Mouse (Mus musculus): Measurements from ENCODE around the gene Golga5.
"Not testable (repeated sequence)": the region's sequence is repeated elsewhere in the genome, so short reads cannot be mapped to it uniquely, and the experiment has no call there.

The Golga5 gene

DNA sequence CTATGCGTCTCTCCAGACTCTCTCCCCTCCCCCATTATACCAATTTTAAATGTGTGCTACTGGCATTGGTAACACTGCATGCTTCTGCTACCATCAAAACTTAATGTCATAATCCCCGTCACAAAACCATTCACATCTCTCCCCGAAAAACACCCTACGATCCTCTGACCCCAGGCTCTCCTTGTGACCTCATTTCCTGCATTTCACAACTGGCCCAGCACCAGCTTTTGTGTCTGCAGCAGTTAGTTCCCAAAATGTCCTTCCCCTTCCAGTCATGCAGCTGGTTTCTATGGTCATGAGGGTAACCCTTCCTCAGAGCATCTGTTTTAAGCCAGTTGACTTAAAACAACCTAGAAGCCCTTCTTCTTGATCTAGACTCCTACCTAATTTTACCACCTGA, 23.5 kb upstream of the Golga5 start:
- DNase-seq (ENCODE audit: extremely low spot score, low spot score), result no peak

DNA sequence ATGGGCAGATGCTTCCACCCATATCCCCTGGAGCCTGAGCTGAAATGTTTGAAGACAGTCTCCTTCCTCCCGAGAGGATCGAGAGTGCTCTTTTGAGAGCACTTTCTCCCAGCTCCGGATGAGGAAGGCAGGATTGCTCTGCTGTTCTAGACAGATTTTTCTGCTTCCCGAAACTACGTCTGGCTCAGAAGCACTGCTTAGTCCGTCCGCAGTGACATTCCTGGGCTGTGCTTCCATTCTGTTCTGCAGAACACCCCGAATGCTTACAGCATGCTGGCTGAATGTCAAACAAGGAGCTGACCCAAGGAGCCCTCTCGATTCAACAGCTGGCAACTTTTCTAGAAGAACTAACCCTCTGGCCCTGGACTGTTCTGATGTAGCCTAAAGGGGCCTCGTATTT, 18.5 kb upstream of the Golga5 start:
- DNase-seq (ENCODE audit: extremely low spot score, low spot score), result no peak

- DNase-seq (ENCODE audit: extremely low spot score, low spot score), result no peak
These were observed 17.6 kb upstream of the Golga5 start for GRCm38 (mm10) chr12:102451126-102451851.

DNA sequence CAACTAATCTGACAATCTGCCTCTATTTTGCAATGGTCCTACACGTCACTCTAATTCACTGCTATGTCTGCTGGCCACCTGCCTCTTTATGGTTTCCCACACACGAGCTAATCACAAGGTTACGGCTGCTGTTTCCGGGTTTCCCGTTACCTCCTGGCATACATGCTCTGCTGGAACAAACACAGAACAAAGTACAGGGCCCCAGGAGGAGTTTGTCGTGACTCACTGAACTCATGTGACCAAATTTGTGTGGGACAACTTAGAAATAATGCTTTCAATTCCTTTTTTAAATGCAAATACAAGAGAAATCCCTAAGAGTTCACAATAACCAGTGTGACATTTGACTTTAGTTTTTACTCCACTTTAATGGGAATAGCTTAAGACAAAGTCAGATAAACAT, 15.4 kb upstream of the Golga5 start:
- DNase-seq (ENCODE audit: extremely low spot score, low spot score), result no peak

DNA sequence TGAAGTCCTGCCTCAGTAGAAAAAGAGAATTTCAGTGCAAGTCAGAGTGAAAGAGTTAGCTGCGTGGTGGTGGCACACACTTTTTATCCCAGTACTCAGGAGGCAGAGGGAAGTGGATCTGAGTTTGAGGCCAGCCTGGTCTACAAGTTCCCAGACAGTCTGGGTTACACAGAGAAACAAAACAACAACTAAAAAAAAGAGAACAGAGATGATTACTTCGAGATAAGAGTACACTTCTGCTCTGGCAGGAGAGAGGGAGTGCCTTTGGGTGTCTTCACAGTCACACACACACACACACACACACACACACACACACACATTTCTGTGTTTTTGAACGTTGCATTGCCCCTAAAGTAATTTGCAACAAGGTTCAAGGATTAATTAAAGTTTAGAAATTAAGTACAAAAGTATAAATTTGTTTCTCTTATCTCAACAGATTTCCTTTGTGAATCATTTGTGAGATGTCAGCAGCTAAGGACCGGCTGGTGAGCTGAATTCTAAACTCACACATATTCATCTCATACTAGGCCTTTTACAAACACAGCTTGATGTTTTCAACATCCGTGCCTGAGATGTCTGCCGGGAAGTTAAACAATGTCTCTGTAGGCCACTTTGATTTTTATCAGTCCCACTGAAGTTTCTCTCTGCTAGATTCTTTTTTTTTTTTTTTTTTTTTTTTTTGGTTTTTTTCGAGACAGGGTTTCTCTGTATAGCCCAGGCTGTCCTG, 12.3 kb upstream of the Golga5 start:
- no peak for DNase-seq (ENCODE audit: extremely low spot score, low spot score)

DNA sequence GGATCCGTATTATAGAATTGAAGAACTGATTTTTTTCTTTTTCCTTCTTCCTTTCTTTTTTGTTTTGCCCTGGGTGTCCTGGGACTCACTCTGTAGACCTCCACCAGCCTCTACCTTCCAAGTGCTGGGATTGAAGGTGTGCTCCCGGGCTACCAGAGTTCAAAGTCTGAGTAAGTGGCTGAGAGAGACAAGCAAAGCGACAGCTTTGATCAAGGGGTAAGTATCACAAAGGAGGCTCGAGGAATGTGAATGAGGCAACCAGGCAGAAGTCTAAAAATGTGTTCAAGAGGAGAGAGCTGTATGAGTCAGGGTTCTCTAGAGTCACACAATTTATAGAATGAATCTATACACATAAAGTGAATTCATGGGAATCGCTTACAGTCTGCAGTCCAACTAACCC, 8.9 kb upstream of the Golga5 start:
- no peak for DNase-seq (ENCODE audit: extremely low spot score, low spot score)

DNA sequence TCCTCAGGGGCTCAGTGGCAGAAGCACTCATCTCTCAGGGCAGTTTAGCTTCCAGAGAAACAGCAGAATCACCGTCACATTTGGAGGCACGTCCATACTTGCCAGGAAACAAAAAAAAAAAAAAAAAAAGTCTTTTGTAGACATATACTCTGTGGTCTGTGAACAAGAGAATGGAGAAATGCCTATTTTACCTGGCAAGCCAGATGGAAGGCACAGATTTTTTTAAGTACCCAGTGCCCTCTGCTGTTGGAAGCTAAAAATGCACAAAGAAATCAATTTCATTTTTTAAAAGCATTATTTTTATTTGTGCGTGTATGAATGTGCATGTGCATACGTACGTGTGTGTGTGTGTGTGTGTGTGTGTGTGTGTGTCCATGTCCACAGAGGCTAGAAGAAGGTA, 7.8 kb upstream of the Golga5 start:
- DNase-seq (ENCODE audit: extremely low spot score, low spot score), result no peak

DNA sequence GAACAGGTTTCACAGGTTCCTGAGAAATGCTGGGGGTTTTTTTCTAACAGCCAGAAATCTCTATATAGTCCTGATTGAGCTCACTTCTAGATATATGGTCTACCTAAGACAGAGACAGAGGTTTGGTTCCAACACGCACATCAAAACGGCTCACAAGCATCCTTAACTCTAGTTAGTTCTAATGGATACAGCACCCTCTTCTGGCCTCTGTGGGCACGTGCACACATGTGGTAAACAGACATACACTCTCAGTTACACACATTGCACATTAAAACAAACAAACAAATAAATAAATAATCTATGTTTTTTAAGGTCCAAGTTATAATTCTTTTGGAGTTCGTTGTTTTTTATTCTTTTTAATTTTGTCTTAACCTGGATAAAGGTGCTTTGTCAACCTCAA, 4.3 kb upstream of the Golga5 start:
- DNase-seq (ENCODE audit: extremely low spot score, low spot score), result no peak

DNA sequence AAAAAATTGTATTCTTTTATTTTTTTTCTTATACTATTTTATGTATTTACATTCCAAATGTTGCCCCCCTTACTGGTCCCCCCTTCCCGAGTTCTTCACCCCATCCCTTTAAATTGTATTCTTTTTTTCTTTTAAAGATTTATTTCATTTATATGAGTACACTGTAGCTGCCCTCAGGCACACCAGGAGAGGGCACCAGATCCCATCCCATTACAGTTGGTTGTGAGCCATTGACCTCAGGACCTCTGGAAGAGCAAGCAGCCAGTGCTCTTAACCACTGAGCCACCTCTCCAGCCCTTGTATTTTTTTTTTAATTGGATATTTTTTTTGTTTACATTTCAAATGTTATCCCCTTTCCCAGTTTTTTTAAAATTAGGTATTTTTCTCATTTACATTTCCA, 799 bp upstream of the Golga5 start:
- no peak for DNase-seq (ENCODE audit: extremely low spot score, low spot score)

GRCm38 (mm10) chr12:102474411-102474810, 5.5 kb downstream of the Golga5 start:
- no peak for DNase-seq (ENCODE audit: extremely low spot score, low spot score)

DNA sequence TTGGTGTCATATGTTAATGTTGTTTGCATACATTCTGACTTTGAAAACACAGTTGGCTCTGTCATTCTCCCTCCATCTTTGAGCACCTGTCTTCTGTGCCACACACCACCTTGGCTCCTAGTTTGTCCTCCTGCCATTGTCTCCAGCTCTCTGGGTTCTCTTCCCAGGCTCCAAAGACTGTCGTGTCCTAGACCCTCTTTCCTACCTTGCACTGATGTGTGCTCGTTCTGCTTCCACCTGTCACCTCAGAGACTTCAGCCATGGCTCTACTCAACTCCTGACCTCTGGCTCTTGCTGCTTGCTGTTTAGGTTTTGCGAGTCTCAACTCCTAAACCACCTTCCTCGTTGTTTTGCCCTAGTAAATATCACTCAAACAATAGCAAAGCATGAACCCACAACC, 11.5 kb downstream of the Golga5 start:
- no peak for DNase-seq (ENCODE audit: extremely low spot score, low spot score)

- no peak for DNase-seq (ENCODE audit: extremely low spot score, low spot score)
These were observed 16.0 kb downstream of the Golga5 start for GRCm38 (mm10) chr12:102484946-102485345.

DNA sequence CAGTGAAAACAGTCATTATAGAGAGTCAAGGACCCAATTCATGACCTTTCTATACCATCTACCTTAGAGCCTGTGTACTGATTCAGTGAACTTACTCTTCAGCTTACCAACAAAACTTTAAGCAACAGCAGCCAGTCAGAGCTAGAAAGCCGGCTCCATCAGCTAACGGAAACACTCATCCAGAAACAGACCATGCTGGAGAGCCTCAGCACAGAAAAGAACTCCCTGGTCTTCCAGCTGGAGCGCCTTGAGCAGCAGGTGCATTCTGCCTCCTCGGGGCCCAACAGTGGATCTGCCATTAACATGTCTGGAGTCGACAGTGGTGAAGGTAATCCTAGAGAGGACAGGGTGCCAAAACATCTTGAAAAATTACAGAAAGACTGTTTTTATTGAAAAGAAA, 23.0 kb downstream of the Golga5 start:
- no peak for DNase-seq (ENCODE audit: extremely low spot score, low spot score)

DNA sequence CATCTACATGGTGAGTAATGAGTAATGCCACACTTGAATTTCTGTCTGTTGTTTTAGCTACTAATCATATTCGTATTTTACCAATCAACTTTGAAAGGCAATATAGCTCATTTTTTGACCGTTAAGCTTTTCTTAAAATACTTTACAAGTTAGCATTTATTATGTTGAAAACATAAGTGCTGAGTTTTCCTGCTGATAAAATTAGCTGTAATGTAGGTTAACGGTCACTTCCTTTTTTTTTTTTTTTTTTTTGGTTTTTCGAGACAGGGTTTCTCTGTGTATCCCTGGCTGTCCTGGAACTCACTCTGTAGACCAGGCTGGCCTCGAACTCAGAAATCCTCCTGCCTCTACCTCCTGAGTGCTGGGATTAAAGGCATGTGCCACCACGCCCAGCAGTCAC, 26.8 kb downstream of the Golga5 start:
- not testable (repeated sequence) for DNase-seq (ENCODE audit: extremely low spot score, low spot score)

- no peak for DNase-seq (ENCODE audit: extremely low spot score, low spot score)
These were observed 29.0 kb downstream of the Golga5 start for GRCm38 (mm10) chr12:102497905-102498304.

GRCm38 (mm10) chr12:102498726-102499125, 29.8 kb downstream of the Golga5 start:
- no peak for DNase-seq (ENCODE audit: extremely low spot score, low spot score)

- no peak for DNase-seq (ENCODE audit: extremely low spot score, low spot score)
These were observed 30.3 kb downstream of the Golga5 start for GRCm38 (mm10) chr12:102499210-102499609.

- DNase-seq (ENCODE audit: extremely low spot score, low spot score), result no peak
These were observed 30.8 kb downstream of the Golga5 start for GRCm38 (mm10) chr12:102499723-102500122.

- DNase-seq (ENCODE audit: extremely low spot score, low spot score), result no peak
These were observed 32.1 kb downstream of the Golga5 start for GRCm38 (mm10) chr12:102501038-102501437.

GRCm38 (mm10) chr12:102501848-102502595, 33.1 kb downstream of the Golga5 start:
- DNase-seq (ENCODE audit: extremely low spot score, low spot score), result no peak

DNA sequence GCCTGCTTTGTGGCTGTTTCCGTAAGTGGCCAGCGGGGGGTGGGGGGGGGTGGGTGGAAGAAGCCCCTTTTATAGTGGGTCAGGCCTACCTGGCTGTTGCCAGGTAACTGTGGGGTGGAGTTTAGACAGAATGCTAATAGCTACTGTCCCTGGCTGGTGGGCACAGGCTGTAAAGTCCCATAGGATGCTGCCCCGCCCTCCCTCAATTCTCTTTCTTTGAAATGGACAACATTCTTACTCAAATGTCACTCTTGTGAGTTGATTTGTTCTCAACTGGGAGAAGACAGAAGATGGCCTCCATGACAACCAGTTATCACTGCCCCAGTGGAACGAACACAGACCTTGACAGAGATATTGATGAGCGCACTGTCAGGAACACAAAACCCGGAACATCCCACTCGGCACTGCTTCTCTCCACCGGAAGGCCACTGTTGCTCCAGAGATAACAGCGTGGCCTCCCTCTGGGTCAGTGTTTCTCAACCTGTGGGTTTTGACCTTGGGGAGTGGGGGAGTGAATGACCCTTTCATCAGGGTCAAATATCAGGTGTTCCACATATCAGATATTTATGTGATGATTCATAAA, 36.3 kb downstream of the Golga5 start:
- no peak for DNase-seq (ENCODE audit: extremely low spot score, low spot score)

GRCm38 (mm10) chr12:102505949-102506348, 37.0 kb downstream of the Golga5 start:
- DNase-seq (ENCODE audit: extremely low spot score, low spot score), result no peak

Measured in neural tube, embryonic 10.5 days (tissue).